Mouse (Mus musculus): Measurements from ENCODE around the gene Calcoco2. TPM values are rescaled to one million over a fixed set of nuclear protein-coding genes. Genes with fewer than 3 reads are reported as not detected.

The Calcoco2 gene
- polyA plus RNA-seq, 1 experiment from 2014 or later, result not detected

- whole genome bisulfite sequencing, result under 1% methylated on average over 15 of the region's 15 CpGs
- Histone ChIP-seq H3K9me3 (ENCODE audit: control insufficient read depth, low read depth, low read length) (no peaks in the 10 kb centered on the region), H3K27me3 (ENCODE audit: control insufficient read depth, insufficient read depth, low read length) (no peaks in the 10 kb centered on the region), H3K4me3 (ENCODE audit: low read depth, low read length) (peak overlapping the region; percentile 72), H3K9ac (replicated peaks; ENCODE audit: low read depth, low read length) (peak overlapping the region; percentile 70), H3K4me2 (replicated peaks; ENCODE audit: low read depth, low read length) (peak overlapping the region; percentile 65), H3K4me1 (ENCODE audit: control insufficient read depth, insufficient read depth, low read length) (no peaks in the 10 kb centered on the region; the same call in 1 of the 2 replicates), H3K27ac (ENCODE audit: low read length) (peak overlapping the region; percentile 74; the same call in 1 of the 2 replicates), H3K36me3 (ENCODE audit: control insufficient read depth, insufficient read depth, low read length) (peaks cover 25% of the 10 kb centered on the region)
- peak; percentile 1; the same call in 1 of the 2 replicates for ATAC-seq (ENCODE audit: insufficient number of reproducible peaks, insufficient read depth, low FRiP score, low read depth)
Measured at GRCm38 (mm10) chr11:96075177-96075508, 36.6 kb downstream of the Calcoco2 start.

GRCm38 (mm10) chr11:96074351-96075176 is 37.2 kb downstream of the Calcoco2 start:
- peak overlapping the region; percentile 72 for H3K4me3 ChIP-seq (ENCODE audit: low read depth, low read length)
- H3K4me2 ChIP-seq (replicated peaks; ENCODE audit: low read depth, low read length), result peak overlapping the region; percentile 65
- no peak for ATAC-seq (ENCODE audit: insufficient number of reproducible peaks, insufficient read depth, low FRiP score, low read depth)
- H3K27me3 ChIP-seq (ENCODE audit: control insufficient read depth, insufficient read depth, low read length), result no peaks in the 10 kb centered on the region
- no peaks in the 10 kb centered on the region for H3K9me3 ChIP-seq (ENCODE audit: control insufficient read depth, low read depth, low read length)
- H3K9ac ChIP-seq (replicated peaks; ENCODE audit: low read depth, low read length), result peak overlapping the region; percentile 70
- peaks cover 28% of the 10 kb centered on the region for H3K36me3 ChIP-seq (ENCODE audit: control insufficient read depth, insufficient read depth, low read length)
- peak overlapping the region; percentile 74; the same call in 1 of the 2 replicates for H3K27ac ChIP-seq (ENCODE audit: low read length)
- H3K4me1 ChIP-seq (ENCODE audit: control insufficient read depth, insufficient read depth, low read length), result no peaks in the 10 kb centered on the region; the same call in 1 of the 2 replicates
- 16% methylated on average over 17 of the region's 17 CpGs for WGBS

GRCm38 (mm10) chr11:96073295-96073993 is 38.3 kb downstream of the Calcoco2 start:
- no peaks in the 10 kb centered on the region for H3K27me3 ChIP-seq (ENCODE audit: control insufficient read depth, insufficient read depth, low read length)
- peak overlapping the region; percentile 65 for H3K4me2 ChIP-seq (replicated peaks; ENCODE audit: low read depth, low read length)
- no peaks in the 10 kb centered on the region; the same call in 1 of the 2 replicates for H3K4me1 ChIP-seq (ENCODE audit: control insufficient read depth, insufficient read depth, low read length)
- peaks cover 28% of the 10 kb centered on the region for H3K36me3 ChIP-seq (ENCODE audit: control insufficient read depth, insufficient read depth, low read length)
- 76% methylated on average over 6 of the region's 9 CpGs for WGBS
- 0 out of 2 replicates have a peak overlapping the region, but pooled peaks have one; percentile 72 for H3K4me3 ChIP-seq (ENCODE audit: low read depth, low read length)
- ATAC-seq (ENCODE audit: insufficient number of reproducible peaks, insufficient read depth, low FRiP score, low read depth), result no peak
- no peak overlapping the region for H3K9ac ChIP-seq (replicated peaks; ENCODE audit: low read depth, low read length)
- no peak overlapping the region for H3K27ac ChIP-seq (ENCODE audit: low read length)
- no peaks in the 10 kb centered on the region for H3K9me3 ChIP-seq (ENCODE audit: control insufficient read depth, low read depth, low read length)

GRCm38 (mm10) chr11:96071013-96071412 is 40.8 kb downstream of the Calcoco2 start:
- no peaks in the 10 kb centered on the region; the same call in 1 of the 2 replicates for H3K4me1 ChIP-seq (ENCODE audit: control insufficient read depth, insufficient read depth, low read length)
- H3K27ac ChIP-seq (ENCODE audit: low read length), result no peak overlapping the region
- no peaks in the 10 kb centered on the region for H3K9me3 ChIP-seq (ENCODE audit: control insufficient read depth, low read depth, low read length)
- peaks cover 28% of the 10 kb centered on the region for H3K36me3 ChIP-seq (ENCODE audit: control insufficient read depth, insufficient read depth, low read length)
- no peak overlapping the region for H3K9ac ChIP-seq (replicated peaks; ENCODE audit: low read depth, low read length)
- H3K27me3 ChIP-seq (ENCODE audit: control insufficient read depth, insufficient read depth, low read length), result no peaks in the 10 kb centered on the region
- 97% methylated on average over 1 of the region's 1 CpGs for WGBS
- H3K4me2 ChIP-seq (replicated peaks; ENCODE audit: low read depth, low read length), result no peak overlapping the region
- ATAC-seq (ENCODE audit: insufficient number of reproducible peaks, insufficient read depth, low FRiP score, low read depth), result no peak
- H3K4me3 ChIP-seq (ENCODE audit: low read depth, low read length), result no peak overlapping the region

- H3K4me1 ChIP-seq (ENCODE audit: control insufficient read depth, insufficient read depth, low read length), result no peaks in the 10 kb centered on the region; the same call in 1 of the 2 replicates
- WGBS, result 88% methylated on average over 7 of the region's 7 CpGs
Measured at GRCm38 (mm10) chr11:96070353-96070752, 41.4 kb downstream of the Calcoco2 start.

GRCm38 (mm10) chr11:96068231-96068630 is 43.5 kb downstream of the Calcoco2 start:
- ATAC-seq (ENCODE audit: insufficient number of reproducible peaks, insufficient read depth, low FRiP score, low read depth), result no peak
- H3K4me2 ChIP-seq (replicated peaks; ENCODE audit: low read depth, low read length), result no peak overlapping the region
- no peak overlapping the region for H3K4me3 ChIP-seq (ENCODE audit: low read depth, low read length)
- 71% methylated on average over 5 of the region's 5 CpGs for WGBS
- H3K9ac ChIP-seq (replicated peaks; ENCODE audit: low read depth, low read length), result no peak overlapping the region
- no peak overlapping the region for H3K27ac ChIP-seq (ENCODE audit: low read length)
- peaks cover 10% of the 10 kb centered on the region for H3K4me1 ChIP-seq (ENCODE audit: control insufficient read depth, insufficient read depth, low read length)
- H3K36me3 ChIP-seq (ENCODE audit: control insufficient read depth, insufficient read depth, low read length), result peaks cover 23% of the 10 kb centered on the region
- no peaks in the 10 kb centered on the region for H3K27me3 ChIP-seq (ENCODE audit: control insufficient read depth, insufficient read depth, low read length)
- H3K9me3 ChIP-seq (ENCODE audit: control insufficient read depth, low read depth, low read length), result no peaks in the 10 kb centered on the region

More at GRCm38 (mm10) chr11:96070353-96070752, 41.4 kb downstream of the Calcoco2 start:
- Histone ChIP-seq H3K27me3 (ENCODE audit: control insufficient read depth, insufficient read depth, low read length) (no peaks in the 10 kb centered on the region), H3K27ac (ENCODE audit: low read length) (no peak overlapping the region), H3K4me3 (ENCODE audit: low read depth, low read length) (no peak overlapping the region), H3K4me2 (replicated peaks; ENCODE audit: low read depth, low read length) (no peak overlapping the region), H3K9ac (replicated peaks; ENCODE audit: low read depth, low read length) (no peak overlapping the region), H3K36me3 (ENCODE audit: control insufficient read depth, insufficient read depth, low read length) (peaks cover 28% of the 10 kb centered on the region), H3K9me3 (ENCODE audit: control insufficient read depth, low read depth, low read length) (no peaks in the 10 kb centered on the region)
- ATAC-seq (ENCODE audit: insufficient number of reproducible peaks, insufficient read depth, low FRiP score, low read depth), result no peak

GRCm38 (mm10) chr11:96065215-96065911 is 46.4 kb downstream of the Calcoco2 start, which contains the start of gene Ube2z:
Gene Ube2z (minus strand): TSS chr11:96065388.
- H3K4me3 ChIP-seq (ENCODE audit: low read depth, low read length), result peak within 1 kb of the TSS; percentile 93
- peak within 1 kb of the TSS; percentile 84 for H3K27ac ChIP-seq (ENCODE audit: low read length)
- 4% methylated on average over 50 of the region's 50 CpGs for WGBS
- H3K4me2 ChIP-seq (replicated peaks; ENCODE audit: low read depth, low read length), result peak within 1 kb of the TSS; percentile 82
- H3K9ac ChIP-seq (replicated peaks; ENCODE audit: low read depth, low read length), result peak within 1 kb of the TSS; percentile 87
- H3K4me1 ChIP-seq (ENCODE audit: control insufficient read depth, insufficient read depth, low read length), result peaks cover 15% of the 10 kb centered on the region
- peaks cover 26% of the 10 kb centered on the region for H3K36me3 ChIP-seq (ENCODE audit: control insufficient read depth, insufficient read depth, low read length)
- no peaks in the 10 kb centered on the region for H3K9me3 ChIP-seq (ENCODE audit: control insufficient read depth, low read depth, low read length)
- H3K27me3 ChIP-seq (ENCODE audit: control insufficient read depth, insufficient read depth, low read length), result no peaks in the 10 kb centered on the region
- peak; percentile 98 for ATAC-seq (ENCODE audit: insufficient number of reproducible peaks, insufficient read depth, low FRiP score, low read depth)

Measured in stomach, embryonic 14.5 days (tissue).